Mouse (Mus musculus): ENCODE results near the gene Slc25a30.

DNA sequence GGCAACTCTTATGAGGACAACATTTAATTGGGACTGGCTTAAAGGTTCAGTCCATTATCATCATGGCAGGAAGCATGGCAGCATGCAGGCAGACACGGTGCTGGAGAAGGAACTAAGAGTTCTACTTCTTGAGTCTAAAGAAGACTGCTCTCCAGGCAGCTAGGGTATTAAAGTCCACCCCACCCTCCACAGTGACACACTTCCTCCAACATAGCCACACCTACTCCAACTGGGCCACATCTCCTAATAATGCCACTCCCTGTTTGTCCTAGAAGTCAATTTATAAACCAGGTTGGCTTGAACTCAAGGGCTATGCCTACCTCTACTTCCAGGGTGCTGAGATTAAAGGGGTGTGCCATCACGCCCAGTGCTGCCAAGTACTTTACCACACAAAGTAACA is 45.2 kb upstream of the Slc25a30 start:
- TF ChIP-seq POLR2A (IDR thresholded peaks at IDR 0.05; ENCODE audit: insufficient read depth, low read depth, low read length) (no peak), CTCF (IDR thresholded peaks at IDR 0.05; ENCODE audit: insufficient read depth, low read depth, low read length) (no peak)
